Mouse (Mus musculus) liver, adult 2 months (tissue): ENCODE results near the gene Olfr10.

ENCODE experiments used
- CTCF ChIP-seq: fragments of 200-500 bp; IDR thresholded peaks from 2 replicates; pipeline ENCODE4 v1.5.1; 2011; ENCODE audit warnings: low read depth, low read length, control low read depth
- POLR2A ChIP-seq: fragments of 200-500 bp; IDR thresholded peaks from 2 replicates; pipeline ENCODE4 v1.6.1; 2011; ENCODE audit warnings: low read length, control low read depth; ENCODE audit not compliant: insufficient read depth; ENCODE audit errors: extremely low read depth

GRCm38 (mm10) chr11:49264081-49264480 lies 40.5 kb upstream of the Olfr10 start:
- no peak for TF ChIP-seq CTCF
- no peak for TF ChIP-seq POLR2A
